Mouse (Mus musculus) spleen, embryonic (tissue): ENCODE measurements at regions not wholly inside any gene's neighbourhood (a gene's known extent, or its start where the extent isn't known, plus 50 kb on each side); places are given as distances from the start of the nearest gene placed in this dataset.

Experiments
- CTCF ChIA-PET: fragments of 350-600 bp; sonication (Branson Sonifier 250); formaldehyde crosslinking; loops from one replicate; lab custom pipeline; 2022; lab: Charles Lee

GRCm38 (mm10) chr10:118501571-118501970 is 60.7 kb downstream of the Ifng start:
- CTCF ChIA-PET = no interaction called here

GRCm38 (mm10) chr10:118504811-118505210 is 64.0 kb downstream of the Ifng start:
- CTCF ChIA-PET = interaction anchor here (0.9 kb wide), 1 partner anchor 135 kb away, joined by 11 read pairs; no protein-coding TSS in a partner anchor

- CTCF ChIA-PET = no interaction called here
Measured at GRCm38 (mm10) chr10:118506154-118506553, 65.3 kb downstream of the Ifng start.

- CTCF ChIA-PET = interaction anchor here (1.0 kb wide), 1 partner anchor 38 kb away, joined by 3 read pairs; no protein-coding TSS in a partner anchor
Measured at GRCm38 (mm10) chr10:118507630-118508029, 66.8 kb downstream of the Ifng start.

- CTCF ChIA-PET = interaction anchor here (0.5 kb wide), 1 partner anchor 10 kb away, joined by 3 read pairs; no protein-coding TSS in a partner anchor
Measured at GRCm38 (mm10) chr10:118516839-118517238, 76.0 kb downstream of the Ifng start.

GRCm38 (mm10) chr10:118517995-118518394 is 77.1 kb downstream of the Ifng start:
- CTCF ChIA-PET = no interaction called here

- CTCF ChIA-PET = interaction anchor here (0.7 to 1.0 kb wide), 3 partner anchors 23 to 105 kb away, joined by 3 to 5 read pairs (median 3); partner anchors contain the start of gene Ifng
Measured at GRCm38 (mm10) chr10:118545966-118546365, 105.1 kb downstream of the Ifng start.

GRCm38 (mm10) chr10:118550201-118550600 is 109.4 kb downstream of the Ifng start:
- CTCF ChIA-PET = interaction anchor here (0.6 to 0.7 kb wide), 2 partner anchors 109 to 516 kb away, joined by 3 read pairs; no protein-coding TSS in a partner anchor

- CTCF ChIA-PET = no interaction called here
Measured at GRCm38 (mm10) chr10:118558848-118559247, 118.0 kb downstream of the Ifng start.

- CTCF ChIA-PET = no interaction called here
Measured at GRCm38 (mm10) chr10:118564041-118564440, 123.2 kb downstream of the Ifng start.

- CTCF ChIA-PET = no interaction called here
Measured at GRCm38 (mm10) chr10:118564528-118565268, 123.9 kb downstream of the Ifng start.

GRCm38 (mm10) chr10:118568617-118569016 is 127.8 kb downstream of the Ifng start:
- CTCF ChIA-PET = interaction anchor here (0.6 kb wide), 1 partner anchor 23 kb away, joined by 3 read pairs; no protein-coding TSS in a partner anchor

- CTCF ChIA-PET = interaction anchor here (0.6 kb wide), 1 partner anchor 24 kb away, joined by 3 read pairs; no protein-coding TSS in a partner anchor
Measured at GRCm38 (mm10) chr10:118569424-118569823, 128.6 kb downstream of the Ifng start.

- CTCF ChIA-PET = interaction anchor here (0.7 kb wide), 2 partner anchors 65 to 139 kb away, joined by 5 to 8 read pairs; no protein-coding TSS in a partner anchor
Measured at GRCm38 (mm10) chr10:118573247-118573646, 132.4 kb downstream of the Ifng start.

GRCm38 (mm10) chr10:118575570-118575969 is 134.7 kb downstream of the Ifng start:
- CTCF ChIA-PET = no interaction called here

- CTCF ChIA-PET = interaction anchor here (0.8 kb wide), 1 partner anchor 340 kb away, joined by 7 read pairs; no protein-coding TSS in a partner anchor
Measured at GRCm38 (mm10) chr10:118581376-118581775, 140.5 kb downstream of the Ifng start.

GRCm38 (mm10) chr10:118585821-118586220 is 145.0 kb downstream of the Ifng start:
- CTCF ChIA-PET = no interaction called here

- CTCF ChIA-PET = no interaction called here
Measured at GRCm38 (mm10) chr10:118588198-118588597, 147.4 kb downstream of the Ifng start.

GRCm38 (mm10) chr10:118592648-118593368 is 152.0 kb downstream of the Ifng start:
- CTCF ChIA-PET = interaction anchor here (0.6 kb wide), 2 partner anchors 33 to 362 kb away, joined by 3 to 8 read pairs; no protein-coding TSS in a partner anchor

GRCm38 (mm10) chr10:118596206-118596605 is 155.4 kb downstream of the Ifng start:
- CTCF ChIA-PET = interaction anchor here (0.6 kb wide), 2 partner anchors 382 to 735 kb away, joined by 5 to 21 read pairs; no protein-coding TSS in a partner anchor

GRCm38 (mm10) chr10:118598497-118598896 is 157.7 kb downstream of the Ifng start:
- CTCF ChIA-PET = interaction anchor here (0.6 kb wide), 1 partner anchor 359 kb away, joined by 4 read pairs; no protein-coding TSS in a partner anchor

GRCm38 (mm10) chr10:118599197-118599596 is 158.4 kb downstream of the Ifng start:
- CTCF ChIA-PET = interaction anchor here (0.7 kb wide), 1 partner anchor 655 kb away, joined by 3 read pairs; no protein-coding TSS in a partner anchor
